Mouse (Mus musculus): ENCODE measurements at regions not wholly inside any gene's neighbourhood (a gene's known extent, or its start where the extent isn't known, plus 50 kb on each side); places are given as distances from the start of the nearest gene placed in this dataset.

- no peak overlapping the region for H3K4me3 ChIP-seq (ENCODE audit: low read depth, low read length)
- TF ChIP-seq CTCF (IDR thresholded peaks at IDR 0.05; ENCODE audit: extremely low read depth, insufficient read length, insufficient replicate concordance, low read depth, low read length), result no peak
- TF ChIP-seq POLR2A (IDR thresholded peaks at IDR 0.05; ENCODE audit: low read depth, low read length), result no peak
Observed at GRCm38 (mm10) chr14:61893786-61894185, 286.5 kb downstream of the Kcnrg start.

GRCm38 (mm10) chr14:61896879-61897278, 289.6 kb downstream of the Kcnrg start:
- whole genome bisulfite sequencing, result 90% methylated on average over 5 of the region's 5 CpGs
- Histone ChIP-seq H3K4me3 (ENCODE audit: low read depth, low read length) (no peak overlapping the region), H3K4me1 (ENCODE audit: control insufficient read depth, insufficient read depth, insufficient read length, low read length) (no peaks in the 10 kb centered on the region), H3K27me3 (ENCODE audit: control insufficient read depth, insufficient read depth, low read length) (no peaks in the 10 kb centered on the region), H3K27ac (ENCODE audit: insufficient read depth, low read depth, low read length) (no peak overlapping the region), H3K36me3 (ENCODE audit: control insufficient read depth, insufficient read depth, low read length) (no peaks in the 10 kb centered on the region)
- no peak for TF ChIP-seq CTCF (IDR thresholded peaks at IDR 0.05; ENCODE audit: extremely low read depth, insufficient read length, insufficient replicate concordance, low read depth, low read length)
- no peak for TF ChIP-seq POLR2A (IDR thresholded peaks at IDR 0.05; ENCODE audit: low read depth, low read length)

More at GRCm38 (mm10) chr14:61893786-61894185, 286.5 kb downstream of the Kcnrg start:
- no peak overlapping the region for H3K27ac ChIP-seq (ENCODE audit: insufficient read depth, low read depth, low read length)
- no peaks in the 10 kb centered on the region for H3K36me3 ChIP-seq (ENCODE audit: control insufficient read depth, insufficient read depth, low read length)
- no peaks in the 10 kb centered on the region for H3K4me1 ChIP-seq (ENCODE audit: control insufficient read depth, insufficient read depth, insufficient read length, low read length)
- no peaks in the 10 kb centered on the region for H3K27me3 ChIP-seq (ENCODE audit: control insufficient read depth, insufficient read depth, low read length)
- WGBS, result 79% methylated on average over 3 of the region's 3 CpGs

GRCm38 (mm10) chr14:61898664-61899063, 291.4 kb downstream of the Kcnrg start:
- Histone ChIP-seq H3K36me3 (ENCODE audit: control insufficient read depth, insufficient read depth, low read length) (no peaks in the 10 kb centered on the region), H3K27ac (ENCODE audit: insufficient read depth, low read depth, low read length) (no peak overlapping the region), H3K27me3 (ENCODE audit: control insufficient read depth, insufficient read depth, low read length) (no peaks in the 10 kb centered on the region), H3K4me1 (ENCODE audit: control insufficient read depth, insufficient read depth, insufficient read length, low read length) (no peaks in the 10 kb centered on the region), H3K4me3 (ENCODE audit: low read depth, low read length) (no peak overlapping the region)
- 83% methylated on average over 10 of the region's 10 CpGs for WGBS
- TF ChIP-seq CTCF (IDR thresholded peaks at IDR 0.05; ENCODE audit: extremely low read depth, insufficient read length, insufficient replicate concordance, low read depth, low read length), result no peak
- no peak for TF ChIP-seq POLR2A (IDR thresholded peaks at IDR 0.05; ENCODE audit: low read depth, low read length)

GRCm38 (mm10) chr14:61904426-61905124, 297.3 kb downstream of the Kcnrg start:
- Histone ChIP-seq H3K4me3 (ENCODE audit: low read depth, low read length) (no peak overlapping the region), H3K27ac (ENCODE audit: insufficient read depth, low read depth, low read length) (no peak overlapping the region), H3K27me3 (ENCODE audit: control insufficient read depth, insufficient read depth, low read length) (no peaks in the 10 kb centered on the region), H3K36me3 (ENCODE audit: control insufficient read depth, insufficient read depth, low read length) (no peaks in the 10 kb centered on the region), H3K4me1 (ENCODE audit: control insufficient read depth, insufficient read depth, insufficient read length, low read length) (no peaks in the 10 kb centered on the region)
- TF ChIP-seq POLR2A (IDR thresholded peaks at IDR 0.05; ENCODE audit: low read depth, low read length) (no peak), CTCF (IDR thresholded peaks at IDR 0.05; ENCODE audit: extremely low read depth, insufficient read length, insufficient replicate concordance, low read depth, low read length) (no peak)
- WGBS, result 79% methylated on average over 4 of the region's 4 CpGs

- H3K4me3 ChIP-seq (ENCODE audit: low read depth, low read length), result no peak overlapping the region
- H3K27ac ChIP-seq (ENCODE audit: insufficient read depth, low read depth, low read length), result no peak overlapping the region
- H3K27me3 ChIP-seq (ENCODE audit: control insufficient read depth, insufficient read depth, low read length), result no peaks in the 10 kb centered on the region
- no peaks in the 10 kb centered on the region for H3K4me1 ChIP-seq (ENCODE audit: control insufficient read depth, insufficient read depth, insufficient read length, low read length)
- TF ChIP-seq CTCF (IDR thresholded peaks at IDR 0.05; ENCODE audit: extremely low read depth, insufficient read length, insufficient replicate concordance, low read depth, low read length) (no peak), POLR2A (IDR thresholded peaks at IDR 0.05; ENCODE audit: low read depth, low read length) (no peak)
- H3K36me3 ChIP-seq (ENCODE audit: control insufficient read depth, insufficient read depth, low read length), result no peaks in the 10 kb centered on the region
Observed at GRCm38 (mm10) chr14:61918113-61918512, 310.9 kb downstream of the Kcnrg start.

DNA sequence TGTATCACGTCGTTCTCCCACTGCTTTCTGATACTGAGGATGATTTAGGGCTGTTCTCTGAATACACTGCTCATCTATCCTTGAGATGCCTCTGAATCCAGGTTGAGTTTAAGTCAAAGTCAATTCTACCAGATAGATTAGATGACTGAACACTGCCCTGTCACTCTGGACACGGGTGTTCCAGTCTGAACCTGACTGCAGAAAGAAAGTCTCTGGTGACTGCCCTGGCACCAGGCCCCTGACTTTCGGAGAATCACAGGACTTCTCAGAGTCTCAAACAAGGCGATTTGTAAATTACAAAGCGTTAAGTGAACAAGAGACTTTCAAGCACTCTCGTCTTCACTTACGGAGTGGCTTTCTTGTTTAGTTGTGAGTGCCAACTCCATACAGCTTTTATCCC, 324.6 kb downstream of the Kcnrg start:
- no peak overlapping the region for H3K4me3 ChIP-seq (ENCODE audit: low read depth, low read length)

DNA sequence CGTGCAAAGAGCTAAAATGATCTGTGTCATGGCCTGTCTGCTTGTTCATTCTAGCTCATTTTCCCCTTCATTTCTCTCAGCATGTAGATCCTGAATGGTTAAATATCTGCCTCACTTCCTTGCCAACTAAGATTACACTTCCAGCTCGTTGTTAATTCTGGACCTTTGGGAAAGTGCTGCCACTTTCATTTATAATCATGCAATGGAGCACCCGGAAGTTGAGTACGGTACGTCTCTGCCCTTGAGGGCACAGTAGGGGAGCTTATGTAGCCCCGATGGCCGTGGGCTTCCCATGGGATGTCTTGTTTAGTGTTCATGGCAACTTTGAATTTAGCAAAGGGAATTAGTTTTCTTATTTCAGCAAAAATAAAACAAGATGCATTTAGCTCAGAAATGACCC, 334.4 kb downstream of the Kcnrg start:
- Histone ChIP-seq H3K27me3 (ENCODE audit: control insufficient read depth, insufficient read depth, low read length) (no peaks in the 10 kb centered on the region), H3K36me3 (ENCODE audit: control insufficient read depth, insufficient read depth, low read length) (no peaks in the 10 kb centered on the region), H3K4me3 (ENCODE audit: low read depth, low read length) (no peak overlapping the region), H3K27ac (ENCODE audit: insufficient read depth, low read depth, low read length) (no peak overlapping the region), H3K4me1 (ENCODE audit: control insufficient read depth, insufficient read depth, insufficient read length, low read length) (no peaks in the 10 kb centered on the region)
- 73% methylated on average over 7 of the region's 7 CpGs for WGBS
- TF ChIP-seq CTCF (IDR thresholded peaks at IDR 0.05; ENCODE audit: extremely low read depth, insufficient read length, insufficient replicate concordance, low read depth, low read length), result no peak

More for the DNA sequence above, 324.6 kb downstream of the Kcnrg start:
- TF ChIP-seq CTCF (IDR thresholded peaks at IDR 0.05; ENCODE audit: extremely low read depth, insufficient read length, insufficient replicate concordance, low read depth, low read length), result no peak
- TF ChIP-seq POLR2A (IDR thresholded peaks at IDR 0.05; ENCODE audit: low read depth, low read length), result no peak
- no peaks in the 10 kb centered on the region for H3K4me1 ChIP-seq (ENCODE audit: control insufficient read depth, insufficient read depth, insufficient read length, low read length)
- no peaks in the 10 kb centered on the region; the same call in 1 of the 2 replicates for H3K27me3 ChIP-seq (ENCODE audit: control insufficient read depth, insufficient read depth, low read length)
- H3K36me3 ChIP-seq (ENCODE audit: control insufficient read depth, insufficient read depth, low read length), result no peaks in the 10 kb centered on the region
- H3K27ac ChIP-seq (ENCODE audit: insufficient read depth, low read depth, low read length), result no peak overlapping the region
- 85% methylated on average over 8 of the region's 8 CpGs for WGBS

Measured in small intestine, adult 2 months (tissue).